Mouse (Mus musculus): ENCODE data around the gene Gpsm2. TPM values are rescaled to one million over a fixed set of nuclear protein-coding genes. Genes with fewer than 3 reads are reported as not detected.
"Not testable (repeated sequence)": the region's sequence is repeated elsewhere in the genome, so short reads cannot be mapped to it uniquely, and the experiment has no call there.

Gpsm2 gene
- polyA plus RNA-seq, 1 experiment, result not detected

- Histone ChIP-seq H3K4me1 (ENCODE audit: control insufficient read depth, insufficient read depth, low read length) (peaks cover 6% of the 10 kb centered on the region; the same call in 1 of the 2 replicates), H3K27ac (ENCODE audit: insufficient read depth, low read depth, low read length) (no peak overlapping the region), H3K4me3 (ENCODE audit: insufficient read depth, low read depth, low read length) (no peak overlapping the region)
- TF ChIP-seq CTCF (IDR thresholded peaks at IDR 0.05; ENCODE audit: insufficient read depth, low read depth, low read length), result no peak
- TF ChIP-seq POLR2A (IDR thresholded peaks at IDR 0.05; ENCODE audit: insufficient read depth, low read depth, low read length), result no peak
- 47% methylated on average over 6 of the region's 6 CpGs for WGBS
Observed at GRCm38 (mm10) chr3:108689015-108689441, 33.1 kb downstream of the Gpsm2 start.

DNA sequence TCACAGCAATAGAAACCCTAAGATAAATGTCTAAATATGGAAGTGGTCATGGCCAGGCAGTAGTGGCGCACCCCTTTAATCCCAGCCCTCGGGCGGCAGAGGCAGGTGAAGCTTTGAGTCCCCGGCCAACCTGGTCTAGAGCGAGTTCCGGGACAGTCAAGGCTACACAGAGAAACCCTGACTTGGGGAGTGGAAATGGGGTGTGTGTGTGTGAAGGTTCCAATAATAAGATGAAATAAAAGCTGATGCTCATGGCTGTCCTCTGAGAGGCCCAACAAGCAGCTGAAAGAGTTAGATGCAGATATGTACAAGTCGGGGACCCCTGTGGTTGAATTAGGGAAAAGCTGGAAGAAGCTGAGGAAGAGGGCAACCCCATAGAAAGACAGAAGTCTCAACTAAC is 36.4 kb downstream of the Gpsm2 start:
- TF ChIP-seq POLR2A (IDR thresholded peaks at IDR 0.05; ENCODE audit: insufficient read depth, low read depth, low read length) (no peak), CTCF (IDR thresholded peaks at IDR 0.05; ENCODE audit: insufficient read depth, low read depth, low read length) (no peak)
- peaks cover 6% of the 10 kb centered on the region; the same call in 1 of the 2 replicates for H3K4me1 ChIP-seq (ENCODE audit: control insufficient read depth, insufficient read depth, low read length)
- WGBS, result 98% methylated on average over 7 of the region's 7 CpGs
- no peak overlapping the region for H3K27ac ChIP-seq (ENCODE audit: insufficient read depth, low read depth, low read length)
- H3K4me3 ChIP-seq (ENCODE audit: insufficient read depth, low read depth, low read length), result no peak overlapping the region

DNA sequence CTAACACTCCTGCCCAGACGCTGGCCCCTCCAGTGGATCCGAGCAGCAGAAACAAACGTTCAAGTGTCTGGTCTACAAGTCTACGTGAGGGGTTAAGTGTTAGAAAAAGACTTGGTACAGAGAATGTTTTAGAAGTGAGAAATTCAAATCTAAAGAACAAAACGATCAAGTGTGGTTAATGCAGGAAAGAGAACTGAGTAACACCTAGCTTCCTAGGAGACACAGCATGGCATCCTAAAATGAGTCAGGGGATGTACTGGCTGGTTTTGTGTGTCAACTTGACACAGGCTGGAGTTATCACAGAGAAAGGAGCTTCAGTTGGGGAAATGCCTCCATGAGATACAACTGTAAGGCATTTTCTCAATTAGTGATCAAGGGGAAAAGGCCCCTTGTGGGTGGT is 38.5 kb downstream of the Gpsm2 start:
- not testable (repeated sequence) for H3K4me3 ChIP-seq (ENCODE audit: insufficient read depth, low read depth, low read length); H3K27ac ChIP-seq (ENCODE audit: insufficient read depth, low read depth, low read length); H3K4me1 ChIP-seq (ENCODE audit: control insufficient read depth, insufficient read depth, low read length)
- 89% methylated on average over 5 of the region's 5 CpGs for WGBS

- WGBS, result 76% methylated on average over 4 of the region's 4 CpGs
- Histone ChIP-seq H3K4me1 (ENCODE audit: control insufficient read depth, insufficient read depth, low read length) (no peaks in the 10 kb centered on the region), H3K27ac (ENCODE audit: insufficient read depth, low read depth, low read length) (no peak overlapping the region), H3K4me3 (ENCODE audit: insufficient read depth, low read depth, low read length) (no peak overlapping the region)
- no peak for TF ChIP-seq CTCF (IDR thresholded peaks at IDR 0.05; ENCODE audit: insufficient read depth, low read depth, low read length)
- no peak for TF ChIP-seq POLR2A (IDR thresholded peaks at IDR 0.05; ENCODE audit: insufficient read depth, low read depth, low read length)
Observed at GRCm38 (mm10) chr3:108681004-108681403, 41.1 kb downstream of the Gpsm2 start.

GRCm38 (mm10) chr3:108676616-108677015 is 45.5 kb downstream of the Gpsm2 start:
- 25% methylated on average over 4 of the region's 4 CpGs for WGBS
- no peak overlapping the region for H3K27ac ChIP-seq (ENCODE audit: insufficient read depth, low read depth, low read length)
- H3K4me3 ChIP-seq (ENCODE audit: insufficient read depth, low read depth, low read length), result no peak overlapping the region
- no peaks in the 10 kb centered on the region for H3K4me1 ChIP-seq (ENCODE audit: control insufficient read depth, insufficient read depth, low read length)
- TF ChIP-seq CTCF (IDR thresholded peaks at IDR 0.05; ENCODE audit: insufficient read depth, low read depth, low read length), result no peak
- TF ChIP-seq POLR2A (IDR thresholded peaks at IDR 0.05; ENCODE audit: insufficient read depth, low read depth, low read length), result no peak

GRCm38 (mm10) chr3:108660941-108661340 is 61.2 kb downstream of the Gpsm2 start:
- 93% methylated on average over 1 of the region's 1 CpGs for WGBS
- Histone ChIP-seq H3K27ac (ENCODE audit: insufficient read depth, low read depth, low read length) (no peak overlapping the region), H3K4me1 (ENCODE audit: control insufficient read depth, insufficient read depth, low read length) (no peaks in the 10 kb centered on the region), H3K4me3 (ENCODE audit: insufficient read depth, low read depth, low read length) (no peak overlapping the region)
- TF ChIP-seq CTCF (IDR thresholded peaks at IDR 0.05; ENCODE audit: insufficient read depth, low read depth, low read length) (no peak), POLR2A (IDR thresholded peaks at IDR 0.05; ENCODE audit: insufficient read depth, low read depth, low read length) (no peak)

DNA sequence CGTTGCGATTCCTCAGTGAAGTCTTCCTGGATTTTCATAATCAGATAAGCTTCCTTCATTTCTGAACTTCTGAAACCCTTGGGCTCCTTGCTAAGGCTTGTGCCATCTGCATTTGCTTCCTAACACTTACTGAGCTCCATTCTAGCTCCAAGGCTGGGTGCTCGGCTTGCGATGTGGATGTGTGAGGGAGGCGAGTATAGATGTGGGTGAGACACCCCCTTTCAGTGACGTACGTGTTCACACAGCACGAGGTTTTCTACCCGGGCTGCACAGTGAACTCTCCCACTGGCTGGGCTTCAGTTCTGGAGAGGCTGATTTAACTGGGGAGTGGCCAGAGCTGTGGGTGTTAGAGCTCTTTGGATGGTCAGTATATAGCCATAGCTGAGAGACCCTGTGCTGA is 63.5 kb downstream of the Gpsm2 start:
- WGBS, result 89% methylated on average over 9 of the region's 9 CpGs
- no peak overlapping the region for H3K27ac ChIP-seq (ENCODE audit: insufficient read depth, low read depth, low read length)
- no peak for TF ChIP-seq CTCF (IDR thresholded peaks at IDR 0.05; ENCODE audit: insufficient read depth, low read depth, low read length)
- no peak for TF ChIP-seq POLR2A (IDR thresholded peaks at IDR 0.05; ENCODE audit: insufficient read depth, low read depth, low read length)
- H3K4me1 ChIP-seq (ENCODE audit: control insufficient read depth, insufficient read depth, low read length), result peaks cover 6% of the 10 kb centered on the region
- H3K4me3 ChIP-seq (ENCODE audit: insufficient read depth, low read depth, low read length), result no peak overlapping the region

GRCm38 (mm10) chr3:108655486-108655885 is 66.6 kb downstream of the Gpsm2 start:
- peaks cover 6% of the 10 kb centered on the region for H3K4me1 ChIP-seq (ENCODE audit: control insufficient read depth, insufficient read depth, low read length)
- no peak for TF ChIP-seq CTCF (IDR thresholded peaks at IDR 0.05; ENCODE audit: insufficient read depth, low read depth, low read length)
- TF ChIP-seq POLR2A (IDR thresholded peaks at IDR 0.05; ENCODE audit: insufficient read depth, low read depth, low read length), result no peak
- H3K4me3 ChIP-seq (ENCODE audit: insufficient read depth, low read depth, low read length), result no peak overlapping the region
- H3K27ac ChIP-seq (ENCODE audit: insufficient read depth, low read depth, low read length), result no peak overlapping the region
- WGBS, result 77% methylated on average over 7 of the region's 7 CpGs

- Histone ChIP-seq H3K4me3 (ENCODE audit: insufficient read depth, low read depth, low read length) (peak overlapping the region; percentile 46), H3K27ac (ENCODE audit: insufficient read depth, low read depth, low read length) (no peak overlapping the region), H3K4me1 (ENCODE audit: control insufficient read depth, insufficient read depth, low read length) (peaks cover 6% of the 10 kb centered on the region)
- TF ChIP-seq CTCF (IDR thresholded peaks at IDR 0.05; ENCODE audit: insufficient read depth, low read depth, low read length), result no peak
- no peak for TF ChIP-seq POLR2A (IDR thresholded peaks at IDR 0.05; ENCODE audit: insufficient read depth, low read depth, low read length)
- WGBS, result 24% methylated on average over 14 of the region's 14 CpGs
Observed at GRCm38 (mm10) chr3:108654566-108654965, 67.5 kb downstream of the Gpsm2 start.
